Mouse (Mus musculus) brain, adult 2 months (tissue): ENCODE measurements at regions not wholly inside any gene's neighbourhood (a gene's known extent, or its start where the extent isn't known, plus 50 kb on each side); places are given as distances from the start of the nearest gene placed in this dataset.
"Not testable (repeated sequence)": the region's sequence is repeated elsewhere in the genome, so short reads cannot be mapped to it uniquely, and the experiment has no call there.

Source experiments
- DNase-seq: peaks from one replicate; pipeline ENCODE4 v3.0.0; 2011; ENCODE audit warnings: low read depth, low spot score

- not testable (repeated sequence) for DNase-seq
Measured at GRCm38 (mm10) chr17:27287986-27288385, 83.7 kb upstream of the Lemd2 start.

GRCm38 (mm10) chr17:27281241-27281640, 77.0 kb upstream of the Lemd2 start:
- DNase-seq, result peak; percentile 67

- not testable (repeated sequence) for DNase-seq
Measured at GRCm38 (mm10) chr17:27279491-27280288, 75.4 kb upstream of the Lemd2 start.

DNA sequence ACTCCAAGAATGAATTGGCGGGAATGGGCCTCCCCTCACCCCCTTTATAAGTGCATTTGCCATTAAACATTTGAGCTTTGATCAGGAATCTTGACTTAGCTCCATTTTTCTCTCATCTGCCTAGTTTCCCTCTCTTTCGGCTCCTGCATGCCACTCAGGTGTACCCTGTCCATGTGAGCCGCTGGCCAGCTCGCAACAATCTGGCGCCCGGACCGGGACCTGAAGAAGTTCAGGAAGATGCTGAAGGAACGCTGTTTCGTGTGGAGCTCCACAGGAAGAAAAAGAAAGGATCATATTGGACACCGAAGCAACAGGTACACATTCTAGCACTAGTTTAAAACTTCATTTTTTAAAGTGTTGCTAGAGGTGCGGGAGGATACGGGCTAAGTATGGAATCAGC, 73.5 kb upstream of the Lemd2 start:
- not testable (repeated sequence) for DNase-seq

GRCm38 (mm10) chr17:27271756-27272155, 67.5 kb upstream of the Lemd2 start:
- DNase-seq, result not testable (repeated sequence)

- DNase-seq, result not testable (repeated sequence)
Measured at GRCm38 (mm10) chr17:27270776-27271175, 66.5 kb upstream of the Lemd2 start.

DNA sequence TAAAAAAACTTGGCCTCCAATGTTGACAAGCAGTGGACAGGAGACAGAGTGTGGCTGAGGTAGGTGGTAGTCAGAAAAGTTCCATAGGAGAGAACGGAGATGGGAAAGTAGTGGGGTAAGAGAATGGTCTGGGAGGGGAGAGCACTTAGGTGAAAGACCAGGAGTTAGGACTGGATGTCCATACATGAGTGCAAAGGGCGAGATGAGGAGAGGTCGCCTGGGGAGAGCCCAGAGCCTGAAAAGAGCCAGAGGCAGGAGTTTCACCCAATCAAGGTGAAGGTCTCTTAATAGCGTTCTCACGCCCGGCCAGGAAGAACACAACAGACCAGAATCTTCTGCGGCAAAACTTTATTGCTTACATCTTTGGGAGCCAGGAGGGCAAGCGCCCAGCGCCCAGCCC, 60.3 kb upstream of the Lemd2 start:
- DNase-seq, result not testable (repeated sequence)

GRCm38 (mm10) chr17:27262607-27263006, 58.3 kb upstream of the Lemd2 start:
- no peak for DNase-seq

DNA sequence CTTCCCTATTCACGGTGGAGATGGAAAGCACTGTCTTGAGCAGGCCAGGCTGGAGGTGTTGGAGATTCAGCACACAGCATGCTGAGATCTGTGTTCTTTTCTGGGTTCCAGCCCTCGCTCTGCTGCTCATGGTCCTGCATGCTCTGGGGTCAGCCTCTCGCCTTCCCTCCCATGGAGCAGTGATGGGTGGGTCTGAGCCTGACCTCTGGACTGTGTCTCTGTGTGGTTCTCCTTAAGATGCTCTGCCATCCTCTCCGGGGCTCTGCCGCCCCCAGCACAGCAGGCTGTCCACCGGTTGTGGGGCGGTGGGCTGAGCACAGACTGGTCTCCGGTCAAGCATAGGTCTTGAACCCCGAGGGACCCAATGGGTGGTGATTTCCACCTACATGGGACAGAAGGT, 57.7 kb upstream of the Lemd2 start:
- DNase-seq, result no peak

GRCm38 (mm10) chr17:27261251-27261650, 57.0 kb upstream of the Lemd2 start:
- DNase-seq, result no peak

- DNase-seq, result no peak
Measured at GRCm38 (mm10) chr17:27260116-27260515, 55.8 kb upstream of the Lemd2 start.

GRCm38 (mm10) chr17:27257345-27257744, 53.1 kb upstream of the Lemd2 start:
- peak; percentile 48 for DNase-seq

DNA sequence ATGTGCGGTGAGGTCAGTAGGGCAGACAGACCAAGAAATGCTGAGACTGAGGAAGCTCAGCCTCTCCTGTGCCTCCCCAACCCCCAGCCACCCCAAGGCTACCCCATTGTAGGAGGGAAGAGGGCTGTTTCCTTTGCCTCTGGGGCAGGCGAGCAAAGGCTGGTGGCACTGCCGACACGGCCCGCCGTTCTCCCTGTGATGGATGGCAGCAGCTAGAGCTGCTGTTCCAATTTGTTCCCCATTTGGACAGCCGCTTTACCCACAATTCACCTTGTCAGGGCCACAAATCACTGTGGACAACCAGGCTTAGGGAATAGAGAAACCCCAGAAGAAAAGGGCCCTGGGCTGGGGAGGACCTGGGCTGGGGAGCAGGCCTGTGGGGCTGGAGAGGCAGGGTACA, 51.5 kb upstream of the Lemd2 start:
- DNase-seq, result no peak
